Mouse (Mus musculus) liver, postnatal 0 days (tissue): Measurements from ENCODE around the gene Atp5g3.

Experiments used
- CTCF ChIP-seq: sonication (generic); IDR thresholded peaks from 2 replicates; pipeline ENCODE4 v1.5.1; 2016; ENCODE audit warnings: antibody characterized with exemption, low read depth
- EP300 ChIP-seq: IDR thresholded peaks from 2 replicates; pipeline ENCODE4 v1.6.1; 2016; ENCODE audit warnings: antibody characterized with exemption, low read depth, mild to moderate bottlenecking

DNA sequence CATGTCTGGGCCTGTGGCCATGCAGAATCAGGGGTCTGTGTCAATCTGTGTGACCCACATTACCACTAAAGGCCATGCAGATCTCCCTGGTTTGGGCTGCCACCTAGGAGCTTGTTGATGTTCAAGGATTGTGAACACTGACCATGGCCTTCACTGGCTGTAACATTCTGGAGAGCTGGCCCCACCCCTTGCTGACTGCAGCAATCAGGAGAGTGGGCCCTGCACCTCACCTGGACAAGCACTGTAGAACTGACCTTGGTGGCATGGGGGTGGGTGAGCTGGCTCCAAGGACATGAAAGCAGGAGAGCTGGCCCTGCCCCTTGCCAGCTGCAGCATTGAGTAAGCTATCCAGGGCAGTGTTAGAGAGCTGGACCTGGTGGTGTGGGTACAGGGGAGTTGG, 16.6 kb upstream of the Atp5g3 start:
- TF ChIP-seq CTCF (no peak), EP300 (no peak)
